Mouse (Mus musculus) v-Abl transformed pro-B cells (cell line): ENCODE data around the gene Gdi1.

Experiments
- in situ Hi-C, 2 experiments: fragments of 400-800 bp; cut with MboI; formaldehyde crosslinking; loops; one replicate each; pipeline ENCODE4 v1.15.1; 2025; ENCODE audit not compliant: unreplicated experiment in 2 of 2

The Gdi1 gene

GRCm38 (mm10) chrX:74304867-74305700 is at the start of gene Gdi1:
TSS of gene Gdi1 (plus strand) at chrX:74304998.
- in situ Hi-C loops = loop anchor here in 1 of 2 experiments (10.0 kb wide), 1 partner anchor 50 kb away; the partner anchor contains the start of gene Emd

GRCm38 (mm10) chrX:74257746-74258145 is 47.1 kb upstream of the Gdi1 start:
- in situ Hi-C loops = loop anchor here (10.0 to 25.0 kb wide), 3 partner anchors 47 to 295 kb away; partner anchors contain the start of genes Gdi1 (in 1 of the 2), Hcfc1 (in 1 of the 2), Slc10a3 (in 1 of the 2) and Ubl4a (in 1 of the 2)

- in situ Hi-C loops = loop anchor here in 1 of 2 experiments (25.0 kb wide), 1 partner anchor 307 kb away; the partner anchor contains the start of gene Hcfc1
Observed at GRCm38 (mm10) chrX:74269736-74270061, 35.1 kb upstream of the Gdi1 start.

GRCm38 (mm10) chrX:74270062-74270901 is 34.5 kb upstream of the Gdi1 start, which contains the start of gene Rpl10:
TSS of gene Rpl10 (plus strand) at chrX:74270812.
- in situ Hi-C loops = loop anchor here in 1 of 2 experiments (25.0 kb wide), 1 partner anchor 308 kb away; the partner anchor contains the start of gene Hcfc1

- in situ Hi-C loops = loop anchor here in 1 of 2 experiments (25.0 kb wide), 1 partner anchor 309 kb away; the partner anchor contains the start of gene Hcfc1
Observed at GRCm38 (mm10) chrX:74270902-74271551, 33.8 kb upstream of the Gdi1 start.

- in situ Hi-C loops = loop anchor here in 1 of 2 experiments (25.0 kb wide), 1 partner anchor 311 kb away; the partner anchor contains the start of gene Hcfc1
Observed at GRCm38 (mm10) chrX:74273422-74274322, 31.1 kb upstream of the Gdi1 start.

- in situ Hi-C loops = loop anchor here in 1 of 2 experiments (25.0 kb wide), 1 partner anchor 491 kb away; the partner anchor contains the start of genes Idh3g and Ssr4
Observed at GRCm38 (mm10) chrX:74277916-74278315, 26.9 kb upstream of the Gdi1 start.

- in situ Hi-C loops = loop anchor here in 1 of 2 experiments (25.0 kb wide), 1 partner anchor 494 kb away; the partner anchor contains the start of genes Idh3g and Ssr4
Observed at GRCm38 (mm10) chrX:74281041-74281731, 23.6 kb upstream of the Gdi1 start.

GRCm38 (mm10) chrX:74281732-74282394 is 22.9 kb upstream of the Gdi1 start, which contains the start of the genes Taz and Dnase1l1:
TSS of gene Taz (plus strand) at chrX:74281912.
TSS of gene Dnase1l1 (minus strand) at chrX:74282337.
- in situ Hi-C loops = loop anchor here in 1 of 2 experiments (25.0 kb wide), 1 partner anchor 495 kb away; the partner anchor contains the start of genes Idh3g and Ssr4

GRCm38 (mm10) chrX:74282395-74283091 is 22.3 kb upstream of the Gdi1 start:
- in situ Hi-C loops = loop anchor here in 1 of 2 experiments (25.0 kb wide), 1 partner anchor 495 kb away; the partner anchor contains the start of genes Idh3g and Ssr4

- in situ Hi-C loops = loop anchor here in 1 of 2 experiments (25.0 kb wide), 1 partner anchor 496 kb away; the partner anchor contains the start of genes Idh3g and Ssr4
Observed at GRCm38 (mm10) chrX:74283092-74283437, 21.7 kb upstream of the Gdi1 start.

GRCm38 (mm10) chrX:74293431-74293830 is 11.4 kb upstream of the Gdi1 start:
- in situ Hi-C loops = loop anchor here in 1 of 2 experiments (25.0 kb wide), 1 partner anchor 506 kb away; the partner anchor contains the start of genes Idh3g and Ssr4

- in situ Hi-C loops = loop anchor here in 1 of 2 experiments (25.0 kb wide), 1 partner anchor 509 kb away; the partner anchor contains the start of genes Idh3g and Ssr4
Observed at GRCm38 (mm10) chrX:74296538-74297448, 8.0 kb upstream of the Gdi1 start, which contains the start of gene Atp6ap1. TSS of gene Atp6ap1 (plus strand) at chrX:74297097.

GRCm38 (mm10) chrX:74298348-74298747 is 6.5 kb upstream of the Gdi1 start:
- in situ Hi-C loops = loop anchor here in 1 of 2 experiments (25.0 kb wide), 1 partner anchor 511 kb away; the partner anchor contains the start of genes Idh3g and Ssr4

GRCm38 (mm10) chrX:74299721-74300120 is 5.1 kb upstream of the Gdi1 start:
- in situ Hi-C loops = loop anchor here in 1 of 2 experiments (10.0 to 25.0 kb wide), 2 partner anchors 45 to 512 kb away; partner anchors contain the start of genes Emd, Idh3g and Ssr4
